Mouse (Mus musculus) left cerebral cortex, adult 2 months (tissue): ENCODE measurements around the gene Gna12. TPM values are rescaled to one million over a fixed set of nuclear protein-coding genes. Genes with fewer than 3 reads are reported as not detected.

Source experiments
- DNase-seq, 2 experiments: peaks; one replicate each; pipeline ENCODE4 v3.0.0; 2021 to 2022; ENCODE audit warnings: low spot score in 2 of 2, mixed read lengths in 1 of 2; ENCODE audit errors: extremely low spot score in 1 of 2
- H3K27ac ChIP-seq: fragments of 200-600 bp; 2 replicates; pipeline ENCODE4 v1.8.1; 2022
- H3K4me3 ChIP-seq: fragments of 200-600 bp; 2 replicates; pipeline ENCODE4 v1.8.1; 2022
- CTCF ChIP-seq: fragments of 200-600 bp; IDR thresholded peaks from 2 replicates; pipeline ENCODE4 v1.8.1; 2022; ENCODE audit warnings: antibody characterized with exemption, mild to moderate bottlenecking, moderate library complexity
- intact Hi-C: fragments of 180-260 bp; cut with DNase I; formaldehyde crosslinking; loops from one replicate; pipeline ENCODE4 v1.15.1; 2025
- long read RNA-seq, 2 experiments: library from polyadenylated mRNA; stranded (forward); transcript quantifications; one replicate each; pipeline ENCODE4 v2.0.0; 2021; ENCODE audit warnings: borderline mapping rate in 2 of 2
- total RNA-seq, 2 experiments: library from RNA; stranded (reverse); gene quantifications; 2 replicates each; pipeline ENCODE4 v1.2.3; 2021

Gna12 gene
- 10 to 100 TPM; 62.2 to 67.6 TPM for total RNA-seq
- long read RNA-seq, experiment 1, transcript Gna12-201 (4 exons, 3,416 nt): major isoform, 188 of 207 reads
- long read RNA-seq, experiment 1, partial matches to known transcripts: 4 of 207 reads
- long read RNA-seq, experiment 1, other reads (novel, unspliced or antisense): 15 of 207 reads
- long read RNA-seq, experiment 2, transcript Gna12-201 (4 exons, 3,416 nt): major isoform, 192 of 216 reads
- long read RNA-seq, experiment 2, partial matches to known transcripts: 5 of 216 reads
- long read RNA-seq, experiment 2, other reads (novel, unspliced or antisense): 19 of 216 reads

DNA sequence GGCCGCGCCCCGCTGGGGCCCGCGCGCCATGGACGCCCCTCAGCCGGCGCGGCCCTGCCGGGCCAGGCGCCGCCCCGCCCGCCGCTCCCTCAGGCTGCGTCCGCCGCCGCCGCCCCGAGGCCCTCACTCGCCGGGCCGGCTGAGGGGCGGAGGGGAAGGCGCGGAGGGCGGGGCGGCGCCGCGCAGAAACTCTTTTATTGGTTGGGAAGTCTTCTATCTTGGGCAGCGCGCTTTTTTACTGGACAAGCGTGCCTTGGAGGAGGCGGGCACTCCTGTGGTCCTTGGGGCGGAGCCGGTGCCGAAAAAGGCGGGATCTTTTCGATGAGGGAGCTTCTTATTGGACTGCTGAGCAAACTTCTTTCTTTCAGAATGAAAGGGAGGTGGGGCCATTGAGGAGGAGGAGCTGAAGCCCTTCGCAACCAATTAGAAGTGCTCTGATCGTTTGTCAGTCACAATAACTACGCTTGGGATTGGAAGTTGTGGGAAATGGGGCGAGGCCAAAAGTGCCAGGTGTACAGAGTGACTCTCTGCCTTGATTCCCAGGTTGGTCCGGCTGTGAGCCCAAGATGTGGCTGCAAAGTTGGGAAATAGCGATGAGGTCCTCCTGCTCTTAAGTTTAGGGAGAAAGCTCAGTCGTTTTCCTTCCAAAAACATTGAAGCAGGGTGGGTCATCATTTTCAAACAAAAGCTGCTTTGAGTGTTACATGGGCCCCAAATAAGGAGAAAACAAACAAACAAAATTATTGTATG, at the start of gene Gna12:
Gene Gna12, minus strand, starts transcription at position 118 of the 750 bp plus-strand sequence.
- peak within 1 kb of the TSS; percentile 63 for H3K4me3 ChIP-seq
- intact Hi-C loops: no loop called here
- TF ChIP-seq CTCF: no peak
- DNase-seq: peak; percentile 95 to 98
- H3K27ac ChIP-seq: peak within 1 kb of the TSS; percentile 86

DNA sequence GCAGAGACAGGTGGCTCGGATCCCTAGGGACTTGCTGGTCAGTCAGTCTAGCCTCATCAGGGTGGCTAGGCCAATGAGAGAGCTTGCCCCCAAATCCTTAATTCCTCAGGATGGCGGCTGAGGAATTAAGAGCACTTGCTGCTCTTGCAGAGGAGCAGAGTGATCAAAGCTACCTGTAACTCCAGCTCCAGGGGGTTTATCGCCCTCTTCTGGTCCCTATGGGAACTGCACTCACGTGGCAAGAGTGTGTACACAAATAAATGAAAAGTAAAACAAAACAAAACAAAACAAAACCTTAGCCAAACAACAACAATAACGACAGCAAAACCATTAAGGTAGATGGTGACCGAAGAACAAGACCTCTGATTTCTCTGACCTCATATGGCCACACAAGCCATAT, 48.4 kb upstream of the Gna12 start:
- TF ChIP-seq CTCF: peak; percentile 23
- no peak for DNase-seq
- intact Hi-C loops: no loop called here
- H3K27ac ChIP-seq: no peak overlapping the region
- H3K4me3 ChIP-seq: no peak overlapping the region

DNA sequence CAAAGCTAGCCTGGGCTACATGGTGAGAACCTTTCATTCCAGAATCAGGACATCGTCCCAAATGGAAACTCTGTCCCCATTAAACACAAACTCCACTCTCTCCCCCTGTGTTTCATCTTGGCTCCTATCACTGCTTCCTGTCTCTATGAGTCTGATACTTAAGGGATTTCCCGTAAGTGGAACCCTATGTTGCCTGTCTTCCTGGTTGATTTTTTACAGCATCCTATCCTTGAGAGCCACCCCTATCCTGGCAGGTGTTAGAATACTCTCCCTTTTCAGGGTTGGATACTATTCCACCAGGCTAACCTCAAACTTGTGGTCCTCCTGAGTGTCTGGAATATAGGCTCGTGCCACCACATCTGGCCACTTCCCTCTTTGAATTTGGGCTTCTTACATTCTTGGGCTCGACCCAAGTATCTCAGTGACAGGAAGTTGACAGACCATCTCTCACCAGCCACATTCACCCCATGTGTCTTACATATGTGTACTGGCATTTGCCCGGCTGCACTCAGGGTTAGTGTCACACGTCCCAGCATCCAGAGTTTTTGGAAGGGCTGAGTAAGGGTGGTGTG, 43.6 kb upstream of the Gna12 start:
- intact Hi-C loops: loop anchor here (1.0 to 5.0 kb wide), 3 partner anchors 88 to 1448 kb away; no protein-coding TSS in a partner anchor
- Histone ChIP-seq H3K4me3 (no peak overlapping the region), H3K27ac (no peak overlapping the region)
- no peak for TF ChIP-seq CTCF
- no peak for DNase-seq

DNA sequence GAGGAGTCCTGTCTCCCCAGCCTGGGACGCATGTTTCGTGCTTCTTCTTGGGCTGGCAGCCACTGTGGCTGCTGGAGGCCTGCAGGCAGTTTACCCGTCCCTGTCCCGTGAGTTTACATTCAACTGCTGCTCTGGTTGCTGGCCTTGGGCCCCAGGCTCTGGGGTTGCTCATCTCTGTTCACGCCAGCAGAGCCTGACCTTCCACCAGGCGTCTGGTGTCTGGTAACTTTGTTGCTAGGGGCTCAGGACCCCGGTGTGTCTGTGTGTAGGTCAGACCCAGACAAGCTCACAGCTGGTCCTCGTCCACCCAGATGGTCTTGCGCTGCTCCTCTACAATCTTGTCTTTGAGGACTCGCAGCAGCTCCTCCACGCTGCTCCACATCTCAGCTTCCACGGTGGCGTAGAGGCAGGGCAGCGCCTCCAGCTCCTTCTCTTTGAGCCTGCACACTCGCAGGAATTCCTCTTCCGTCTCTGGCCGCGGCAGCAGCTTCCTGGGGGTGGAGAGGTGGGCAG, 42.9 kb upstream of the Gna12 start:
- no peak overlapping the region for H3K4me3 ChIP-seq
- DNase-seq: peak; percentile 22 to 36
- TF ChIP-seq CTCF: peak; percentile 14
- intact Hi-C loops: loop anchor here (1.0 to 5.0 kb wide), 3 partner anchors 89 to 1449 kb away; no protein-coding TSS in a partner anchor
- H3K27ac ChIP-seq: no peak overlapping the region

DNA sequence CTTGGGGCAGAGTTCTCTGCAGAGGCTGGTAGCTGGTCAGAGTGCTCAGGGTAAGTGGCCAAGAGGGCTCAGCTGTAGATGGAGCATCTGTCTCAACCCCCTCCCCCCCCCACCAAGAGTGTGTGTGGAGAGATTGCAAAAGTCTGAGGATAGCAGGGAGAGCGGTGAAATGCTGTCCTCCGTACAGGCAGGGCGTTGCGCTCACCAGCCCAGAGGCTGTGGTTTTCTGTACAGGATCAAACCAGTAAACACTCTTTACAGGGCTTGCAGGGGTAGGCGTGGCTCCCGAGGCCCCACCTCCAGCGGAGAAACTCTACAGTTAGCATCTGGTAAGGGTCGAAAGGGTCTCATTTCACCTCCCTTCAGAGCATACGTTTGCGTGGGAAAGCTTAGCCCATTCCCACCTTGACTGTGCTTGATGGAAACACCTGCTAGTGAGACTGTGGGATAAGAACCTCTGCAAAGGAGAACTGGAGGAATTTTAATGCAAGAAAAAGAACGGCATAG, 42.4 kb upstream of the Gna12 start:
- intact Hi-C loops: loop anchor here (1.0 to 5.0 kb wide), 3 partner anchors 90 to 1450 kb away; no protein-coding TSS in a partner anchor

DNA sequence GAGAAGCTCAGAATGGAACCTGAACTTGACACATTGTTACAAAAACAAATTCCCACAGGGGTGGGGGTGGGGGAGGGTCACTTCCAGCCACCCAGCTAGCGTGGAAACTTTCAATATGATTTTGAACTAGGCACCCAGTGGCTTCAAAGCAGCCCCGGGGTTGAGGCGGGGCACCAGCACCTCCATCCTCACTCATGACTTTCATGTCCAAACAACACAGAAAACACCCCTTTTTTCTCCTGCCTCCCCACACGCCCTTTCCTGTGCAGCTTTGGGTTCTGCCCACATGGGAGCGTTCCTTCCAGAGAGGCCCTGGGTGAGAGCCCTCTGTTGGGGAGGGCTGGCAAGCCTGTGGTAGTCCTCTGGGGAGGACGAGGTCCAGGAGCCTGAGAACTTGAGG, 41.0 kb upstream of the Gna12 start:
- intact Hi-C loops: loop anchor here (5.0 kb wide), 2 partner anchors 91 to 1451 kb away; no protein-coding TSS in a partner anchor

More for the DNA sequence above, 42.4 kb upstream of the Gna12 start:
- no peak overlapping the region for H3K4me3 ChIP-seq
- no peak overlapping the region for H3K27ac ChIP-seq
- DNase-seq: no peak
- TF ChIP-seq CTCF: no peak

DNA sequence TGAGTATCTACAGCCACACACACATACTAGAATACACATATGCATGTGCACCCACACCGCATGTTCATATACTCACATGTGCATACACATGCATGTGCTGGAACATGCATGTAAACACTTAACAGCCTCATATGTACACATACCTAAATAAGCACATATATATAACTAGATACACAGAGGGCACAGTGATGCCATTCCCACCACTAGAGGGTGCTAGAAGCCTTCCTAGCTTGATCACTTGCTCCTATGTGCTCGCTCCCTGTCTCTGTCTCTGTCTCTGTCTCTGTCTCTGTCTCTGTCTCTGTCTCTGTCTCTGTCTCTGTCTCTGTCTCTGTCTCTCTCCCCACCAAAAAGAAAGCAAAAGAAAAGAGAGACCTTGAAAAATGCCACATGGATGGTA, 38.8 kb upstream of the Gna12 start:
- intact Hi-C loops: no loop called here
- peak; percentile 84 for TF ChIP-seq CTCF
- H3K4me3 ChIP-seq: no peak overlapping the region
- DNase-seq: peak; percentile 43 to 63
- no peak overlapping the region for H3K27ac ChIP-seq

More for the DNA sequence above, 41.0 kb upstream of the Gna12 start:
- no peak overlapping the region for H3K27ac ChIP-seq
- DNase-seq: no peak
- no peak for TF ChIP-seq CTCF
- no peak overlapping the region for H3K4me3 ChIP-seq

DNA sequence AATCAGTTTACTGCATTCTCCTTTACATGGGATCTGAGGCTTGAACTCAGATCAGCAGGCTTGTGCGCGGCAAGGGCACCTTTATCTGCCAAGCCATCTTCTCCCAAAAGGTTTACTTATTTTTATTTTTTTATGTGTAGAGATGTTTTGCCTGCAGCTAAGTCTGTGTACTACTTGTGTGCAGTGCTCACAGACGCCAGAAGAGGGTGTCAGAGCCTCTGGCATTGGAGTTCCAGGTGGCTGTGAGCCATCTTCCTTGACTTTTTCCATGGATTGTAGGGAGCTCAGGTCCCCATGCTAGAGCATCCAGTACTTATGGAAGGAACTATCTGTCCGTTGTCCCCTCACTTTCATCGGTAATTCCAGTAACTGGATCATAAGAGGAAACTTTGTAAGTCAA, 29.5 kb upstream of the Gna12 start:
- Histone ChIP-seq H3K27ac (no peak overlapping the region), H3K4me3 (no peak overlapping the region)
- intact Hi-C loops: no loop called here
- TF ChIP-seq CTCF: no peak; the same call in none of the 2 replicates
- no peak for DNase-seq

DNA sequence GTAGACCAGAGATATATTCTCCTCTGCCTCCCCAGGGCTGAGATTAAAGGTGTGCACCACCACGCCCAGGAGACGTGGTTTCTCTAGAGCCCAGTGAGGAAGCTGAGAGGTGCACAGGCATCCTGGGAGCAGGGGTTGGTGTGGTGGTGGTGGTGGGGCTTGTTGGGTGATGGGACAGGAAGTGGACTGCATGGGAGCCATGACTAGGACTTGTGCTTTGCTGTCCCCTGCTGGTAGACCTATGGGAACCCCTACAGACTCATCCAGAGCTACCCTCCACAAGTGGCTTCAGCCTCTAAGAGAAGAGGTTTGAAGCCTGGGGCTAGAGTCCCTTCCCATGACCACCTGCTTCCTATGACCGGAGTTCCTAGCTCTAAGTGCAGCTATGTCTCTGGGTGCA, 28.1 kb upstream of the Gna12 start:
- intact Hi-C loops: no loop called here
- H3K27ac ChIP-seq: no peak overlapping the region
- peak; percentile 6 for TF ChIP-seq CTCF
- no peak overlapping the region for H3K4me3 ChIP-seq
- DNase-seq: no peak

DNA sequence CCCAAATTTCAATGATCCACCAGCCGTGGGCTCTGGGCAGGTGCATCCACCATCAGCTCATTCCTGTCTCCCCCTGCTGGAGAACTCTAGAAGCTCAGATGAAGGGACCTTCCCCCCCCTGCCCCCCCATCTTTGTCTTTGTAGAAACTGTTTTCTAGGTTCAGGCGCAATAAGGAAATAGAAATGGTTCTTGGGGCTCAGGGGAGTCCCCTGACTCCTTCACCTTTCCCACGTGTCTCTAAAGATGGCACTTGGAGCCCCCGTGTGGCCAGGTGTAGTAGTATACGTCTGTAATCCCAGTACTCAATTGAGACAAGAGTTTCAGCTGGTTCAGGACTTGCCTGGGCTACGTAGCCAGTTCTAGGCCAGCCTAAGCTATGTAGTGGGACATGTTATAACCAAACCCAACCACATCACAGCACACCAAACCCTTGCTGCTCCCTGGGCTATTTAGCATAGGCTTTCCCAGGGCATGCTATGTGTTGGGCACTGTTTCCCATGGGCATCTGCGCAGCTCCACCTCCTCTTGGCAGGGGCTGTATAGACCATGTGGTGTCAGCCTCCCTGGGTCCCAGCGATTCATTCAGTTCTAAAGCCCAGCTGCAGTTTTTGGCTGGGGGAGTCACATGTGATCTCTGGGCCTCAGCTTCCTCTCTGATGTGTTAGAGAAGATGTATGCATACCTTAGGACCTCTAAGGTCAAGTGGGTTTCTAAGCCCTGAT, 27.4 kb upstream of the Gna12 start:
- Histone ChIP-seq H3K27ac (no peak overlapping the region), H3K4me3 (no peak overlapping the region)
- peak; percentile 38 for TF ChIP-seq CTCF
- no peak for DNase-seq
- intact Hi-C loops: no loop called here

DNA sequence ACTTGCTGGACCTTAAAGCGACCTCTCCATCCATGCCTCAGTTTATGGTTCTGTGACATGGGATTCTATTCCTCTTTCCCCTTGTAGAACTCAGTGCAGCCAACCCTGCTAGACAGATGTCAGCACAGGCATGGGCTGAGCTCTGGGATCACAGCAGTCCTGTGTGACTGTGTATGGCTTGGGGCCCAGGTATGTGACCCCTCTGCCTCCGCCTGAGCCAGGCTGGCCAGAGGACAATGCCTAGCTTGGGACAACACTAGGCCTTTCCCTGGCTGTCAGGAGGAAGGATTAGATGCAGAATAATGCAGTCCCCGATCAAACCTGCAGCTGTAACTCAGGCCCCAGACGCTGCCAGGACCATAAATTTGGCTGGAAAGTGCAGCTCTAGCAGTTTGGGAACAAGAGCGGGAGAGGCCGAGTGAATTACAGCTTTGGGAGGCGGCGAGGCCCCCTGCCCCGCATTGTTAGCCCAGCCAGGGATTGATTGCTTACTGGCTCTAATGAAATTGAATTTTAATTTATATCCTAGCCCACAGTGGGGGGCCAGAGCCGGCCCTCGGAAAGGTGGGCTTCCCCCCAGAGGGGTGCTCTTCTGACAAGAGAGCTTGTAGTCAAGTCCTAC, 25.8 kb upstream of the Gna12 start:
- intact Hi-C loops: no loop called here
- Histone ChIP-seq H3K4me3 (no peak overlapping the region), H3K27ac (no peak overlapping the region)
- no peak for DNase-seq
- TF ChIP-seq CTCF: no peak
